Comparison of ENCODE assay signal across 14 mouse cellular contexts in the genomic region with DNA sequence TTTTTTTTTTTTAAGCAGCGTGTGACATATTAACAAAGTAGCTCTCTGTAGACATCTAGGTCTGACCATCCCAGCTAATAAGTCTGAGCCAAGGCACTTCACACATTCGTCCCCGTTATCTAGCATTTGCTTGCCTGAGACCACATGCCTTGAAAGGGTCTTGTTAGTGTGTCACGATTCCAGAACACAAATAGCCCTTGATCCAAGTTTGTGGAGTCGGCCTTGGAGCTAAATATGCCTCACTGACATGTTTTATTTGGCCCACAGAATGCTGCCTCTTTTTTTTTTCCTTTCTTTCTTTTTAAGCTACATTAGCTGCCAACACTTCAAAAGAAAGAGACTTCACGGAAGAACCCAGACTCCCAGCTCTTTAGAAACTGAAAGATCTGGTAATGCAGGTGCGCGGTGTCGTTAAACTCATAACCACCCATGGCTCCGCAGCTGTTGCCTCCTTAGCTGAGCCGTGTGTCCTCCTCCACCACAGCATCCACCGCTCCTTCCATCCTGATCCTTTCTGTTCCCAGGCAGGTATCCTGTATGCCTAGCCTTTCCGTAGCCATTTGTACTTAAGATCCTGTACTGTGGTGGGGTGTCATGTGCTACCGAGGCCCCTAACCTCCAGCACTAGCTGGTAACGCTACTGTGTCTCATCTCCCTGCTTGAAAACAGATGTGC.
DNase-seq lines count a peak whose midpoint lies in the region; ATAC-seq and TF ChIP-seq lines count a peak whose summit lies in the region.
"Had no signal": no experiment of that assay in that cellular context is flagged by ENCODE, and none has a peak within 500 bp of the region (broad histone marks: within the 10 kb centered on the region; RNA-seq: fewer than 3 reads in every experiment).

No protein-coding gene starts in this region.

- no peak for DNase-seq in heart, adult 11 months
- peak; percentile 5 to 12 for DNase-seq in spleen, adult 2 months (ENCODE audit: low read depth in 1 of 2, low spot score in 2 of 2)
- no peak for DNase-seq in spleen, postnatal 36 days (ENCODE audit: low spot score in 2 of 2)
- no peak for DNase-seq in urinary bladder, postnatal 25 days (ENCODE audit: low spot score)
- DNase-seq in kidney, adult 2 months: no peak
- DNase-seq: gastrocnemius, postnatal 10 days; kidney, adult 11 months; right cerebral cortex, postnatal 14 days had no signal

- no peaks in the 10 kb centered on the region for H3K79me2 ChIP-seq in myocyte (ENCODE audit: control insufficient read depth, insufficient read depth)

- H3K27me3 ChIP-seq in heart, embryonic 15.5 days: no peaks in the 10 kb centered on the region
- H3K27me3 ChIP-seq in spleen, adult 2 months (ENCODE audit: control insufficient read depth, insufficient read depth, low read length): no peaks in the 10 kb centered on the region
- no peaks in the 10 kb centered on the region for H3K27me3 ChIP-seq in myocyte (ENCODE audit: control insufficient read depth, insufficient read depth, insufficient read length)
- no peaks in the 10 kb centered on the region for H3K27me3 ChIP-seq in kidney, adult 2 months (replicated peaks; ENCODE audit: control insufficient read depth, insufficient read depth, low read length)
- H3K27me3 ChIP-seq: lung, embryonic 15.5 days had no signal

- no peak for TF ChIP-seq POLR2A in spleen, adult 2 months (IDR thresholded peaks at IDR 0.05; ENCODE audit: low read depth, low read length)
- TF ChIP-seq POLR2A in myocyte (IDR thresholded peaks at IDR 0.05; ENCODE audit: insufficient read length, low read depth): no peak
- no peak for TF ChIP-seq POLR2A in kidney, adult 2 months (IDR thresholded peaks at IDR 0.05; ENCODE audit: low read depth, low read length)

- peaks cover 41% of the 10 kb centered on the region for H3K4me1 ChIP-seq in heart, embryonic 15.5 days (replicated peaks)
- H3K4me1 ChIP-seq in spleen, adult 2 months (ENCODE audit: control insufficient read depth, insufficient read depth, insufficient read length): peaks cover 3% of the 10 kb centered on the region; the same call in 1 of the 2 replicates
- H3K4me1 ChIP-seq in kidney, adult 2 months (ENCODE audit: control insufficient read depth, insufficient read depth, low read length): no peaks in the 10 kb centered on the region

- no peak for TF ChIP-seq CTCF in spleen, adult 2 months (IDR thresholded peaks at IDR 0.05; ENCODE audit: extremely low read depth, insufficient read depth, insufficient read length, insufficient replicate concordance)
- no peak for TF ChIP-seq CTCF in kidney, adult 2 months (conservative IDR thresholded peaks at IDR 0.05; ENCODE audit: insufficient read depth, insufficient read length, low read depth, low read length)

- H3K4me2 ChIP-seq in heart, embryonic 15.5 days: no peak overlapping the region
- H3K4me2 ChIP-seq in myocyte (ENCODE audit: low read depth): no peak overlapping the region

- no peak overlapping the region for H3ac ChIP-seq in myocyte (ENCODE audit: control insufficient read depth, insufficient read length)

- no peak overlapping the region for H3K4me3 ChIP-seq in heart, embryonic 15.5 days
- no peak overlapping the region; the same call in 1 of the 2 replicates for H3K4me3 ChIP-seq in spleen, adult 2 months (ENCODE audit: extremely low read depth, insufficient read depth, insufficient read length)
- H3K4me3 ChIP-seq in myocyte: no peak overlapping the region
- no peak overlapping the region for H3K4me3 ChIP-seq in kidney, adult 2 months (ENCODE audit: insufficient read depth, low read depth, low read length)

- no peaks in the 10 kb centered on the region for H3K36me3 ChIP-seq in heart, embryonic 15.5 days
- H3K36me3 ChIP-seq in spleen, adult 2 months (ENCODE audit: control insufficient read depth, insufficient read depth, low read length): no peaks in the 10 kb centered on the region
- no peaks in the 10 kb centered on the region for H3K36me3 ChIP-seq in myocyte (ENCODE audit: control insufficient read depth, insufficient read depth)
- H3K36me3 ChIP-seq in kidney, adult 2 months (ENCODE audit: control insufficient read depth, insufficient read depth, low read length): no peaks in the 10 kb centered on the region
- H3K36me3 ChIP-seq: G1E; limb, embryonic 13.5 days; lung, embryonic 15.5 days had no signal

- 60% methylated on average over 15 of the region's 15 CpGs for WGBS in heart, embryonic 15.5 days
- 43% methylated on average over 15 of the region's 15 CpGs for whole genome bisulfite sequencing in spleen, adult 2 months
- 81% methylated on average over 15 of the region's 15 CpGs for WGBS in kidney, adult 2 months

- no peak for ATAC-seq in heart, embryonic 15.5 days (replicated peaks; ENCODE audit: insufficient number of reproducible peaks, insufficient read depth, low FRiP score, low read depth)

- no peaks in the 10 kb centered on the region for H3K9me3 ChIP-seq in heart, embryonic 15.5 days (replicated peaks)
- H3K9me3 ChIP-seq: G1E; limb, embryonic 13.5 days; lung, embryonic 15.5 days had no signal

- no peak overlapping the region for H3K9ac ChIP-seq in heart, embryonic 15.5 days

- peak overlapping the region; percentile 67 for H3K27ac ChIP-seq in heart, embryonic 15.5 days
- H3K27ac ChIP-seq in spleen, adult 2 months (ENCODE audit: insufficient read depth, low read length): peak overlapping the region; percentile 48
- H3K27ac ChIP-seq in kidney, adult 2 months (ENCODE audit: insufficient read depth, low read depth, low read length): no peak overlapping the region
- H3K27ac ChIP-seq: limb, embryonic 13.5 days; stomach, postnatal 0 days had no signal

TF ChIP-seq in myocyte, 11 proteins besides CTCF, POLR2A, EP300 and RAD21:
- TF ChIP-seq MYOD1 (IDR thresholded peaks at IDR 0.05; ENCODE audit: control insufficient read depth in 1 of 3, insufficient read length in 2 of 3, low read depth in 2 of 3): peak in 2 of 3 experiments; percentile 9 to 14
- no peak for TF ChIP-seq USF1 (IDR thresholded peaks at IDR 0.05; ENCODE audit: low read depth)
- TF ChIP-seq CEBPB (IDR thresholded peaks at IDR 0.05; ENCODE audit: insufficient read depth, poor library complexity, severe bottlenecking): no peak
- TF ChIP-seq TCF3 (IDR thresholded peaks at IDR 0.05; ENCODE audit: insufficient read length, low read depth): no peak
- TF ChIP-seq REST (IDR thresholded peaks at IDR 0.05; ENCODE audit: insufficient read depth, insufficient read length): no peak
- no peak for TF ChIP-seq MAX (IDR thresholded peaks at IDR 0.05; ENCODE audit: low read depth)
- TF ChIP-seq TCF12 (IDR thresholded peaks at IDR 0.05; ENCODE audit: insufficient read depth, poor library complexity, severe bottlenecking): no peak
- TF ChIP-seq SRF (IDR thresholded peaks at IDR 0.05; ENCODE audit: control insufficient read depth, insufficient read length, low read depth): no peak
- no peak for TF ChIP-seq E2F4 (IDR thresholded peaks at IDR 0.05; ENCODE audit: insufficient read depth)

Comparison
In these comparisons a context has a peak if more than half of its experiments do, and no peak if none do; other contexts are left out.
1. DNase-seq: peak in spleen, adult 2 months (2 of 2); none in heart, adult 11 months (single experiment), spleen, postnatal 36 days (0 of 2), urinary bladder, postnatal 25 days (single experiment) and kidney, adult 2 months (single experiment).